Mouse (Mus musculus): Measurements from ENCODE around the gene 1700029P11Rik.

Gene 1700029P11Rik

GRCm38 (mm10) chr15:81980321-81980720 lies at the start of gene 1700029P11Rik:
1700029P11Rik (plus strand) TSS chr15:81980540.
- DNase-seq: no peak

GRCm38 (mm10) chr15:81932951-81933470 lies 47.3 kb upstream of the 1700029P11Rik start:
- DNase-seq: peak; percentile 51 to 68

GRCm38 (mm10) chr15:81933986-81934385 lies 46.4 kb upstream of the 1700029P11Rik start:
- no peak for DNase-seq

- DNase-seq: no peak
Measured at GRCm38 (mm10) chr15:81935869-81936637, 44.3 kb upstream of the 1700029P11Rik start.

- no peak for DNase-seq
Measured at GRCm38 (mm10) chr15:81936679-81937078, 43.7 kb upstream of the 1700029P11Rik start, which contains the start of gene Csdc2. Csdc2 (plus strand) TSS chr15:81936759.

GRCm38 (mm10) chr15:81937098-81937972 lies 43.0 kb upstream of the 1700029P11Rik start:
- no peak for DNase-seq

- DNase-seq: peak; percentile 35 to 42
Measured at GRCm38 (mm10) chr15:81938246-81938645, 42.1 kb upstream of the 1700029P11Rik start.

GRCm38 (mm10) chr15:81939157-81939715 lies 41.1 kb upstream of the 1700029P11Rik start:
- no peak for DNase-seq

- DNase-seq: no peak
Measured at GRCm38 (mm10) chr15:81939774-81940173, 40.6 kb upstream of the 1700029P11Rik start.

- DNase-seq: no peak
Measured at GRCm38 (mm10) chr15:81940219-81940618, 40.1 kb upstream of the 1700029P11Rik start.

GRCm38 (mm10) chr15:81941010-81941409 lies 39.3 kb upstream of the 1700029P11Rik start:
- DNase-seq: no peak

GRCm38 (mm10) chr15:81943176-81943749 lies 37.1 kb upstream of the 1700029P11Rik start:
- DNase-seq: no peak

GRCm38 (mm10) chr15:81949076-81949475 lies 31.3 kb upstream of the 1700029P11Rik start:
- DNase-seq: no peak

- no peak for DNase-seq
Measured at GRCm38 (mm10) chr15:81949476-81950131, 30.7 kb upstream of the 1700029P11Rik start.

- DNase-seq: no peak
Measured at GRCm38 (mm10) chr15:81950716-81951115, 29.6 kb upstream of the 1700029P11Rik start.

- DNase-seq: no peak
Measured at GRCm38 (mm10) chr15:81951159-81951558, 29.2 kb upstream of the 1700029P11Rik start.

GRCm38 (mm10) chr15:81952310-81952709 lies 28.0 kb upstream of the 1700029P11Rik start:
- no peak for DNase-seq

GRCm38 (mm10) chr15:81954151-81954583 lies 26.2 kb upstream of the 1700029P11Rik start:
- DNase-seq: no peak

- no peak for DNase-seq
Measured at GRCm38 (mm10) chr15:81954716-81955115, 25.6 kb upstream of the 1700029P11Rik start.

- DNase-seq: no peak
Measured at GRCm38 (mm10) chr15:81955414-81955813, 24.9 kb upstream of the 1700029P11Rik start.

GRCm38 (mm10) chr15:81956457-81956856 lies 23.9 kb upstream of the 1700029P11Rik start:
- peak; percentile 58 to 62 for DNase-seq

GRCm38 (mm10) chr15:81957598-81957997 lies 22.7 kb upstream of the 1700029P11Rik start:
- DNase-seq: no peak
